Mouse (Mus musculus) kidney, adult 2 months (tissue): ENCODE measurements around the gene Cdk5r1.

ENCODE experiments used
- CTCF ChIP-seq: fragments of 200-500 bp; conservative IDR thresholded peaks from 2 replicates; pipeline ENCODE4 v1.5.1; 2011; ENCODE audit warnings: low read depth, mild to moderate bottlenecking, control low read depth, low read length, moderate library complexity, mixed read lengths; ENCODE audit not compliant: insufficient read depth, insufficient read length
- POLR2A ChIP-seq: fragments of 200-500 bp; IDR thresholded peaks from one replicate; pipeline ENCODE4 v1.6.1; 2011; ENCODE audit warnings: low read depth, low read length, control low read depth

GRCm38 (mm10) chr11:80471836-80472605 is 4.8 kb upstream of the Cdk5r1 start:
- TF ChIP-seq POLR2A: no peak
- TF ChIP-seq CTCF: no peak
